Mouse (Mus musculus) urinary bladder, postnatal 36 days (tissue): Measurements from ENCODE around the gene Nr2f2.

Experiments used
- DNase-seq, 2 experiments: peaks; one replicate each; pipeline ENCODE4 v3.0.0; 2022; ENCODE audit warnings: low spot score in 2 of 2, mixed read lengths in 1 of 2

The Nr2f2 gene

DNA sequence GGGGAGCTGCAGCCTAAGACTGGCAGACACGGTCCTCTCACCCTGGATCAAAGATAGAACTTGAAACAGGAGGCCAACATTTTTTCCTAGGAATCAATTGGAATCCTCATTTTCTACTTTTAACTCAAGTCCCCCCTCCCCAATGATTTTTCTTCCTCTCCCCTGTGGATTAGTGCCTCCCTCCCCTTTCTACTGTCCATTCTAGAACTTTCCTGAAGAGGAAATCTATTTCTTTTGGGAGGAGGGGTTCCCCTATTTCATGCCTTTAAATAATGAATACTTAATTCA lies 217 bp upstream of the Nr2f2 start:
- no peak for DNase-seq

DNA sequence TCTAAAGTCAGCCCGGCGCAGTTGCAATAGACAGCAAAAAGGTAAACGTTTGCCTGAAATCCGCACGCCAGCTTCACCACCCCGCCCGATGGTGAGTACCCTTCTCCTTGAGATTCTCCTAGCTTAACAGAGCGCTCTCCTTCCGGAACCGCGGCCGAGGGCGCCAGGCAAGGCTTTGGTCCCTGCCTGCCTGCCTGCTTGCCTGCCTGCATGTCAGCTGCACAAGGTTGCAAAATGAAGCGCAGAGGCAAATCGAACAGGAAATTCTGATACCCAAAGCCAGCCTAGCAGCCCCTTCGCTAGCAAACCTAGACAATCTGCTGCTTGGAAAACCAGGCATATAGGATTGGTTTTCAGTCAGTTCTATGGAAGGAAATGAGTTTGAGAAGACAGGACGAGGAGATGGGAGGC lies 1.1 kb downstream of the Nr2f2 start:
- peak in 1 of 2 experiments; percentile 55 for DNase-seq

DNA sequence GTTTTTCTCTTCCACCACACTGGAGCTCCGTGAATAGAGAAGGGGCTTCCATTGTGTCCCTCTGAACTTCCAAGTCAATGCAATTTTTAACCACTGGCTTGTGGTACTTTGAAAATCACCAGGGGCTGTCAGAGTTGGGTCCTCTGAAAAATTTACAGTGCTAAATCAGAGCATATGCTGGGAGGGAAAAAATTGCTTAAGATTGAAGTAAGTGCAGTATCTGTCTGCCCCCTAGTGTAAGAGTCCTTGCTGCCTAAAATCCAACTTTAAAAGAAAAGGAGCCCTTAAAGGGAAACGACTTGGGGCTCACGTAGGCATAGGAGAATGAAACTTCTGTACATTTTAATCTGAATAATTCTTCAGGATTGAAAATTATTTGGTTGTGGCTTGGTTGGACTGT lies 1.7 kb downstream of the Nr2f2 start:
- no peak for DNase-seq

DNA sequence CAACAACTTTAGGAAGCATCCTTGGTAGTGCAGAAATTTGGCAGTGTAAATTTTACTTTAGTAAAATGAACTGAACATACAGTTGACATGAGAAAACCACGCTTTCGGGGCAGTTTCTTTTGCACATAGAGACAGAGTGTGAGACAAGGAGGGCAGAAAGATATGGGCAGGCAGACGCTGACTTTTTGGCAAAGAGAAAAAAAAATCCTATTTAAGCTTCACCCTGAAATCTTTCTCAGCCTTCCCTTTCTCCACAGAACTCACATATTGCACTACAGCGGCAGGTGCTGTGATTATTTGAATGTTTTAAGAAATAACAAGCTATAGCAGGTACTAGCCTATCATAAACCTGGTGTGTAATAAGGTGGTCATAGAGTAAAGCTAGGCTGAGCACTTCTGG lies 3.2 kb downstream of the Nr2f2 start:
- no peak for DNase-seq

DNA sequence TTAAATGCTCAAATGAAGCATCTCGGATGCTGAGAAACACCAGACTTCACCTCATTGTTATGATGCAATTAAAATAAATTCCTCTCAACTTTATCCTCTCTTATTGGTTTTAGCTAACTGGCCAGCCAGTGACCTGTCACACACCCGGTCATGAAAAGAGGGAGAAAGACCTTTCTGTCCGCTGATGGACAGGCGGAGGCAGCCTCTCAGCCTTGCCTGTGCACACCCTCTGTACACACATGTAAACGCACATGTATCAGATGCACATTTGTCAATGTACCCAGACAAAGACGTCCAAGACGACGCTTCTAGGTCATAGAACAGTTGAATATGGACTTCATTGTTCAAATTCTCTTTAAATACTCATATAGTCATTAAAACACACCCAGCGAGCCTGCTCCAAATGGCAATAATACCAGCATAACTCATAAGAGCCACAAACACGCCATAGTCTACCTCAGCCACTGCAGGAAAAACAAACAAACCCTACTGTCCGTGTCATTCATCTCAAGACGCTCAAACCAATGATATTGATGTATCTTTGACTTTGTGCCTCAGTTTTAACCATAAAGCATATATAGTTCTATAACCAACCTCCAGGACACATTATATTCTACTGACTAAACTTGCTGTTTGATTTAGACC lies 3.9 kb downstream of the Nr2f2 start:
- DNase-seq: peak in 1 of 2 experiments; percentile 22

DNA sequence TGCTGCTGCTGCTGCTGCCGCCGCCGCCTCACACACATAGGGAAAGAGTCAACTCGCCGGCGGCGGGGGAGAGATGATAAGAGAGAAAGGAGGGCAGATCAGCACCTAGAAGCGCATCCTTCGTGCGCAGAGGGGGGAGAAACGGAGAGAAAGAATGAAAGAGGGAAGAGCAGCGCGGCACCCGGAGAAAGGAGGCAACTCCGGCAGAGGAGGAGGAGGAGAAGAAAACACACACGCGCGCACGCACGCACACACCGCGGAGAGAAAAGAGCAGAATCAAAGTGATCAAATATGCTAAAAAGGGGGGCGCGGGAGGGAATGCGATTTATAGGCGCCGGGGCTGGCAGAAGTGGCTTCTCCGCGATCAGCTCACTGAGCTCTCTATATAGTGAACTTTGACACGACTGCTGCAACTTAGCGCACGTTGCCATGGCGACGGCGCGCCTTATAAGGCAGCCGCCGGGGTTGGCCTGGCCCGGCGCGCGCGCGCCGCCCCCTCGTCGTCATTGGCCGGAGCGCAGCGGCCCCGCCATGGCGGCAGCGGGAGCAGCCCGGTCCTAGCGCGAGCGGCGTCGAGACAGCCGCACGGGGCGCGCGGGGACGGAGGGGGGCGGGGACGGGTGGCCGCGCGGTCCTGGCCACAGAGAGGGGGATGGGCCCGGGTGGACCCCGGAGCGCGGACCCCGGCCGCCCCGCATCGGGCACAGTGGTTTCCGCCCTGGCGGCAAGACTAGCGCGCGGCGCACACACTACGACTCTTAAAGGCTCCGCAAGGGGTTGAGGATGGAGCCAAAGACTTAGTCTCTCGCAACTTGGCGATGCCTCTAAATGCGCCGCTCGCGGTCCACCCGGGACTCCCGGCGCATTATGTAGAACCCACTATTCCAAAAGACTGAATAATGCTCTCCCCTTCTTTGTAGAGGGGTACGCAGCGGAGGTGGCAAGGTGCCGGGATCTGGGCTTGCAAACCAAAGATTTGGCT lies 4.9 kb downstream of the Nr2f2 start:
- peak; percentile 86 to 93 for DNase-seq

DNA sequence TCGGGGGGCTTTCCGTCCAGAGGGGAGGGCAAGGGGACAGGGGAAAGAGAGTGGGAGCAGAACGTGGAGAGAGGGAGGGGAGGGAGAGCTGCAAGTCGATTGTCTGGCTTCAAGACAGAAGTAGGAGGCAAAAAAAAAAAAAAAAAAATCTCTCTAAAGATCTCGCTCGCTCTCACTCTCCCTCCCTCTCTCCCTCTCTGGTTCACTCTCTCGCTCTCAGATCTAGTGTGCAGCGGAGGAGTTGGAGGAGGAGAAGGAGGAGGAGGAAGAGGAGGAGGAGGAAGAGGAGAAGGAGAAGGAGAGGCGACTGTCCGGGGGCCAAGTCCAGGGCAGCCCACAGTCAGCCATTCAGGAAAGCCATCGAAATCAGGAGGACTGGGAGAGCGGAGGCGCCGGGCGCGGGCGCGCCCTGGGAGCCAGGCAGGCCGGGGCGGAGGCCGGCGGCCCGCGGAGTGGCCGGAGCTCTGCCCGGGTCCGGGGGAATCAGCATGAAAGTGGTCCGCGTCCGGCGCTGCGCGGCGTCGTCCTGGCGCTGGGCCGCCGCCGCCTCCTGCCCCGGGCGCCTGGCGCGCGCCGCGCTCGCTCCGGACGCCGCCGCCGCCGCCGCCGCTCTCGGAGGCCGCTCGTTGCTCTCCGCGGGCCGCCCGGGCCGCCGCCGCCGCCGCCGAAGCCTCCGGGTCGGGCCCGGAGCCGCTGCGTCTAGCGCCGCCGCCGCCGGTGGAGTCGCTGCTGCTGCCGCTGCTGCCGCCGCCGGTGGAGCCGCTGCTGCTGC lies 5.7 kb downstream of the Nr2f2 start:
- peak in 1 of 2 experiments; percentile 28 for DNase-seq

DNA sequence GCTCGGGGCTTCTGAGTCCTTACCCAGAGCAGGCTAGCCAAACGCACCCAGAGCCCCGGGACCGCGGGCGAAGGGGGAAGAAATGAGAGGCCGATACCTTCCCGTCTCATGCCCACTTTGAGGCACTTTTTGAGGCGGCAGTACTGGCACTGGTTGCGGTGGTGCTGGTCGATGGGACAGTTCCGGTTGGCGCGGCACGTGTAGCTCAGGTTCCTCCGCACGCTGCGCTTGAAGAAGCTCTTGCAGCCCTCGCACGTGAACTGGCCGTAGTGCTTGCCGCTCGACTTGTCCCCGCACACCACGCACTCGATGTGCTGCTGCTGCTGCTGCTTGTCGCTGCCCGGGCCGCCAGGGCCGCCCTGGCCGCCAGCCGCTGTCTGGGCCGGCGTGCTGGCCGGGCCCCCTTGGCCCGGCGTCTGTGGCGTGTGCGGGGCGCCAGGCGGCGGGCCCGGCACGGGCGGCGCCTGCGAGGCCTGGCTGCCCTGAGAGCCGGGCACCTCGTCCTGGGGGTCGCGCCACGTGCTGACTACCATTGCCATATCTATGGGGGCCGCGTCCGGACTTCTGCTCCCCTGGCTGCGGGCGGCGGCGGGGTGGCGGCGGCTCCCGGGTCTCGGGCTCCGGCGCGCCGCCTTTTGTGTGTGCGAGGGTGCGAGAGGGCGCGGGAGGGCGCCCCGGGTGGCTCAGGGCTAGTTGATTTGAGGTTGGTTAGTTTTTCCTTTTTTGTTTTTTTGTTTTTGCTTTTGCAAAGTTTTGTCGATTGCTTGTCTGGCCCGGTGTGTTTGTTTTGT lies 6.5 kb downstream of the Nr2f2 start:
- DNase-seq: no peak

DNA sequence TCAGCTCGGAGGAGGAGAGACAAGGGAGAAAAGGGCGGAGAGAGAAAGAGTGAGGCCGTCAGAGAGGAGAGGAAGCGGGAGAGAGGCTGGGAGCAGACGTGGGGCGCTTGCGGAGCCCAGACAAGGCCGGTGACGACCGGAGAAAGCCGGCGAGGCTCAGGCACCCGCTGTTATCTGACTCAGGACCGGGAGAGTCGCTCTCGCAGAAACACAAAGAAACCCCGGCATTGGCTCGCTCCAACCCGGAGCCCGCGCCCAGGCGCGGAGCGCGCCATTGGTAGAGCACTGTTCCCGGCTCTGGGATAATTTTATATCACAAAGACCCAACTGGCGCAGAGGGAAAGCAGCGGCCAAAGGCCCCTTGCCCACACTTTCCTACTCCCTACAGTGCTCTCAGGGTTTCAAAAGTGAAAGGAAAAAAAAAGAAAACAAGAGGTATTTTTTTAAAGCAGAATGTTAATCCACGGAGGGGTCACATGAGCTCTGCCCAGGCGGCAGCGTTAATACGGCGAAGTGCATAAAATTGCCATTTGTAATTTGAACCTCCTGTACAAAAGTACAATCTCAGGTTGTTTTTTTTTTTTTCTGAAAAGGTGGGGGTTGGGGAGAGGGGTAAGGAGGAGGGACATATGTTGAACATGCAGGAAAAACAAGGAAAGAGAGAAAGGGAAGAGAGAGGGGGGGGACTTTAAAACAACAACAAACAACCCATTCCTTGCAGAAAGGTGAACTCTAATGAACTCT lies 7.5 kb downstream of the Nr2f2 start:
- DNase-seq: no peak

DNA sequence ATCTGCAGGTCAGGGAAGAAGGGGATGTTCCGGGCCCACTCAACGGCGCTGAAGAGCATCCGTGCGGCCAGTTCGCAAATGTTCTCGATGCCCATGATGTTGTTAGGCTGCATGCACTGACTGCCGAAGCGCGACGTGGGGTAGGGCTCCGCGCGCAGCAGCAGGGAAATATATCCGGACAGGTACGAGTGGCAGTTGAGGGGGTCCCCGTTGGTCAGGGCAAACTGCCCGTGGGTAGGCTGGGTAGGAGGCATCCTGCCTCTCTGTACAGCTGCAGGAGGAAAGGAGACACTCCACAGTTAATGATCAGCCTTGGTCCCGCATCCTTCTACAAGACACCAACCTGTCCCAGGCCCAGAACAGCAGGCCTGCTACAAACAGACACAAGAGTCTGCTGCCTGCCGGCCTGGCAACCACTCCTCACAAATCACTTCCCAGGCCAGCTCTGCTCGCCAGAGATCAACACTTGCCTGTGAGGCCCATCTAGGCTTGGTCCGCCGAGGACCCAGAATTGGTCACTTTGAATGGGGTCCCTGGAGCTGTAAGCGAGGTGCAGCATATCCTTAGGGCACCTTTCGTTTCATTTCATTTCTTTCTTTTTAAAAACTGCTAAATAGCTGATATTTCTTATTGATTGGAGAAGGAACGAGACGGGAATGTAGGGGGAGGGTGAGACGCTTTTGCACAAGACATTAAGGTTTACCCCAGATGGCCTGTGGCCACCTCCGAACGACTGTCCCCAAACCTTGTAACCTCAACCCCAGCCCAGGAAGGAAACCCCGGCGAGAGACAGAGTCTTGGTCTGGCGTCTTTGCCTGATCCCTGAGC lies 8.3 kb downstream of the Nr2f2 start:
- no peak for DNase-seq

DNA sequence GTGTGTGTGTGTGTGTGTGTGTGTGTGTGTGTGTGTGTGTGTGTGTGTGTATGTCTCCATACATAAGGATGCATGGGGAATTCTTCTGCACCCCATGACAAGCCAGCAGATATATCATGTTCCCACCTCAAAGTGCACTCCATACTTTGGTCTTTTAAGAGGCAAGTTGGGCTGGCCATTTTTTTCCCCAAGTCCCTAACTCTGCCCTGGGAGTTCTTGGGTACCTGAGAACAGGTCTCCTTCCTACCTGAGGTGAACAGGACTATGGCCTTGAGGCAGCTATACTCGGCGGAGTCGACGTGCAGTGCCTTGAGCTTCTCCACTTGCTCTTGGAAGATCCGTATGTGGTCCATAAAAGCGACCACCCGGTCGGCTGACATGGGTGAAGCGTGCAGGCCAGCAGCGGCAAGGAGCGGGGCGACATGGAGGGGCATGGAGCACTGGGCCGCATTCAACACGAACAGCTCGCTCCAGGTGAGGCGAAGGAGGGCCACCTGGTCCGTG lies 9.0 kb downstream of the Nr2f2 start:
- DNase-seq: no peak

DNA sequence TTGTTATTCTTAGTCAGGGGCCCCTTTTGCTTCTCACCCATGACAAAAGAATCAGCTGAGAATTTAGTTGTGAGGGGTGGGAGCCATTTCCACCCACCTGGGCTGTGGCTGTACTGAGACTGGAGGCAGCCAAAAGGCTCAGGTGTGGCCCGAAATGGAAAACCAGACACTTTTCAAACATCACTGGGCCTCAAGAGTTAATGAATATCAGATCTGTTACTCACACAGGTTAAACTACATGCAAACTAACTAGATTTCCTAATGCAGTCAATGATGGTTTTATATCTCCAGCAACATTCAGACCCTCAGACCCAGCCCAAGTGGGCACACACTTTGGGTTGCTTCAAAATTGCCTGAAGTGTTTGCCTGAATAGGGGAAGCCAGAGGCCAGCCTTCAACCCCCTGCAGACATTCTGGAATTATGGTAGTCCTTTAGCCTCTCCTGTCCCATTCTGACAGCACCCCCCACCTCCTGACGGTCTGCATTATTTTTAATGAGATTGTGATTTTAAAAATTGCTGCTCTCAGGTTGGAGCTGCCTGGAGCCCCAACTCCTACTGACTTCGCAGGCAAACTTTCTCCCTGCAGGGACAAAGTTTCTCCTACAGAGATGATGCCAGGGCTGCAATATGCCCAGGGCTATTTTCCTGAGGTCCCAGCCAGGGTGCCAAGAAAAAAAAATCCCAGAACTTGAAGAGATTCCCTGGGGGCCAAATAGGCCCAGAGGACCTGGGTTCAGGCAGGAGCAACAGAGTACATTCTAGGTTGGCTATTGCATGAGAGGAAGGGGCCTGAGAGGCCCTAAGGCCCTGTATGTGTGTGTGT lies 9.6 kb downstream of the Nr2f2 start:
- DNase-seq: no peak

DNA sequence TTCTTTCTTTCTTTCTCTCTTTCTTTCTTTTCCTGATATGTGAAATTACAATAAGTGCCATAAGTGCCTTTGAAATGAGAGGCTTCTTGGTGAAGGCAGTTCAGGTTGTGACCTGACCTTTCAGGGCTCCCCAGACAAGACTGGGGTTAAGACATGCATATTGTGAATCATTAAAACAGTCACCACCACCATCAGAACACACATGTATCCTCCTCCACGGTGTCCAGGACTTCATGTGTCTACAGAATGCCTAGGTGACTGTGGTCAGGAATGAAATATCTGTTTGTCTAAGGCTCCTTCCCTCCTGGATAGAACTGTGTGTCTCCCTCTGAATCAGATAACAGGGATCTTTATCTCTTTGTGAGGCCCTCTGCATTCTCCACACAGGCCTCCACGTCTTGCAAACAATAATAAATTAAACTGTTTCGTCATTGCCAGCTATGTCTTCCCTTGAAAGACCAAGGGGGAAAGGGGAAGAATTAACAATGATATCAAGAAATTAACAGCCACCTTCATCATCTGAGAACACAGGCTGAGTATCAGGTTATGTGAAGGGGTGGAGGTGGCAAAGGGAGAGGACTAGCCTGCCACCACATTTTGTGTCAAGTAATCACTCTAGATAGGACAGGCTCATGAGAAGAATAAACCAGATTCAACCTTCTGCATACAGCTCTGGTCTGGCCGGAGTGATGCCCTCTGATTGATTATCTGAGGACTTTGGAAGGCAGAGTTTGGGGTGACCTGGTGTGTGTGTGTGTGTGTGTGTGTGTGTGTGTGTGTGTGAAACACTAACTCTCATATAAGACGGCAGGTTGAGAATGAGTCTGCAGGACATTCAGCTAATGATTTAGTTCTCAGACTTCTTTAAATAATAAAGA lies 10.6 kb downstream of the Nr2f2 start:
- DNase-seq: no peak

DNA sequence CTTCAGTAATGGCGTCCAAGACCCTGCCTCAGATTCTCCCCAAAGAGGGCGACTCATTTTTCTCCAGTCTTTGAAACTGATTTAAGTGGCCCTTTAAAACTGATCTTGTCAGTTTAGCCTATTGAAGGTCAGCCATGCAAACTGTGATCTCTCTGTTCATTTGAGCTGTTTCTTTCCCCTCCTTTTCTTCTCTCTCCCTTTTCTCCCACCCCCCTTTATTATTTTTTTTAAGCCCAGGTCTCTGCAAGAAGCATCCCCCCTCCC lies 11.2 kb downstream of the Nr2f2 start:
- no peak for DNase-seq

DNA sequence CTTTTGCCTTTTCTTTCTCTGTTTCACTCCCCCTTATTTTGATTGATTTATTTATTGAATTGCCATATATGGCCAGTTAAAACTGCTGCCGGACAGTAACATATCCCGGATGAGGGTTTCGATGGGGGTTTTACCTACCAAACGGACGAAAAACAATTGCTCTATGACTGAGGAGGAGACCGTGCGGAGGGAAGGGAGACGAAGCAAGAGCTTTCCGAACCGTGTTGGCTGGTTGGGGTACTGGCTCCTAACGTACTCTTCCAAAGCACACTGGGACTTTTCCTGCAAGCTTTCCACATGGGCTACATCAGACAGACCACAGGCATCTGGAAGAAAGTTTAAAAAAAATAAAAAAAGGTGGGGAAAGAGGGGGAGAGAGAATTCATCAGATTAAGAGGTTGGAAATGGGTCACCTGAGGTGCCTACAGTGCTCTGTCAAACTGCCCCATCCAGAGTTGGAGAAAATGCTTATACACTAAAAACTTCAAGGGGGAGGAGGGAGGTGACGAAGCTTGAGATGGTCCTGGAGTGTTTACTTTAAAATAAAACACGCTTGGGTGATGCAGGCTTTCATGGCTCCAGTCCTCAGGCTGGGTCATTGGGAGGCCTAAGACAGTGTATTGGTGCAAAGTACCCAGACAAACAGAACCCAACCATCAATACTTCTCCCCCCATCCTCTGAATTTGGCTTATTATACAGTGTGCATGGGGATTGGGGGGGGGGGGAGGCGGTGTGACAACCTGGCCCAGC lies 11.8 kb downstream of the Nr2f2 start:
- peak in 1 of 2 experiments; percentile 30 for DNase-seq

DNA sequence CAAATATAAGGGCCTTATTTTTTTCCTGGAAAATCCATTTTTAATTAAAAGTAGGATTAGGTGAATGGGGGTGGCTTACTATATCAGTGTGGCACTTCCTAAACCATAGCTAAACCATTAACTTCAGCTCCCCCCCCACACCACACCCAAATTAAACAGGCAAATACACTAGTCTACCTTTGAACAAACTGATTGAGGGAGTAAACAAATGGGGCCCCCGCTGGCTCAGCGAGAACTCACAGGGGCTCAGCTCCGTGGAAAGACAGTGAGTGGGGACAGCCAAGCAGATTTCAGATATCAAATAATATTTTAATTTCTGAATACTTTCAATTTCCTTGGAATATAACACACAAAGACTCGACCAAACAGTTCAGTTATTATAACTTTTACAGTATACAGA lies 13.4 kb downstream of the Nr2f2 start:
- no peak for DNase-seq

DNA sequence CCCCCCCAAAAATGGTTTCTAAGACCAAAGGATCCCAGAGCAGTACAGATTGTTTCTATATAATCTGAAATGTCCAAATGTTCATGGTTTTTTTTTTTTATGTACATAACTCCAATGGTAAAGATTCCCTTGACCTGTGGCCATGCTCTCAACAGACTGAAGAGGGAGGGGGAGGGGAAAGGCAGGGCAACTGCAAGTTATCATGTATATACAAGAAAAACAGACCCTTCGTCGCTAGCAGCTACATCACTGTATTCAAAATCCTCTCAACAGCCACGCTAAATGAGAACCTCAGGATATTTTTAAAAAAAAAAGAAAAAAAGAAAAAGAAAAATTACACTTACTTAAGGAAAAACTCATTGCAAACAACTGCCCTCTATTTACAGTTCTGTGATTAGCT lies 13.9 kb downstream of the Nr2f2 start:
- DNase-seq: no peak
